Mouse (Mus musculus): ENCODE measurements at regions not wholly inside any gene's neighbourhood (a gene's known extent, or its start where the extent isn't known, plus 50 kb on each side); places are given as distances from the start of the nearest gene placed in this dataset.

GRCm38 (mm10) chr4:98187038-98187437 lies 196.1 kb downstream of the Tm2d1 start:
- no peak for DNase-seq (ENCODE audit: low spot score)
- no peaks in the 10 kb centered on the region for H3K27me3 ChIP-seq (ENCODE audit: insufficient read depth, poor library complexity, severe bottlenecking)
- H3K27ac ChIP-seq = no peak overlapping the region
- no peaks in the 10 kb centered on the region for H3K36me3 ChIP-seq
- H3K9me3 ChIP-seq = no peaks in the 10 kb centered on the region
- H3K4me1 ChIP-seq = peaks cover 3% of the 10 kb centered on the region
- 63% methylated on average over 2 of the region's 2 CpGs for WGBS
- no peak overlapping the region for H3K4me3 ChIP-seq

GRCm38 (mm10) chr4:98182053-98182355 lies 201.1 kb downstream of the Tm2d1 start:
- 35% methylated on average over 4 of the region's 4 CpGs for WGBS
- Histone ChIP-seq H3K27ac (no peak overlapping the region), H3K4me3 (no peak overlapping the region), H3K27me3 (ENCODE audit: insufficient read depth, poor library complexity, severe bottlenecking) (no peaks in the 10 kb centered on the region), H3K36me3 (no peaks in the 10 kb centered on the region), H3K9me3 (no peaks in the 10 kb centered on the region), H3K4me1 (peaks cover 16% of the 10 kb centered on the region)
- DNase-seq (ENCODE audit: low spot score) = no peak

GRCm38 (mm10) chr4:98181185-98182052 lies 201.7 kb downstream of the Tm2d1 start:
- WGBS = 76% methylated on average over 12 of the region's 12 CpGs
- Histone ChIP-seq H3K36me3 (no peaks in the 10 kb centered on the region), H3K4me1 (peaks cover 16% of the 10 kb centered on the region), H3K9me3 (no peaks in the 10 kb centered on the region), H3K27ac (no peak overlapping the region), H3K4me3 (no peak overlapping the region), H3K27me3 (ENCODE audit: insufficient read depth, poor library complexity, severe bottlenecking) (no peaks in the 10 kb centered on the region)
- DNase-seq (ENCODE audit: low spot score) = no peak

GRCm38 (mm10) chr4:98180336-98180735 lies 202.8 kb downstream of the Tm2d1 start:
- Histone ChIP-seq H3K27ac (peak overlapping the region; percentile 52; the same call in 1 of the 2 replicates), H3K4me3 (0 out of 2 replicates have a peak overlapping the region, but pooled peaks have one; percentile 29), H3K27me3 (ENCODE audit: insufficient read depth, poor library complexity, severe bottlenecking) (no peaks in the 10 kb centered on the region), H3K4me1 (peaks cover 16% of the 10 kb centered on the region), H3K9me3 (no peaks in the 10 kb centered on the region), H3K36me3 (no peaks in the 10 kb centered on the region)
- peak; percentile 90 for DNase-seq (ENCODE audit: low spot score)
- WGBS = 19% methylated on average over 10 of the region's 10 CpGs
